Mouse (Mus musculus) heart, adult 2 months (tissue): ENCODE results near the gene Vwf. TPM values are rescaled to one million over a fixed set of nuclear protein-coding genes. Genes with fewer than 3 reads are reported as not detected.

ENCODE experiments used
- DNase-seq, 2 experiments: peaks; one replicate each; pipeline ENCODE4 v3.0.0; 2021
- H3K27ac ChIP-seq: fragments of 200-600 bp; 2 replicates; pipeline ENCODE4 v1.8.1; 2022
- H3K27me3 ChIP-seq: fragments of 200-500 bp; 2 replicates; pipeline ENCODE4 v1.6.1; 2012; ENCODE audit warnings: mild to moderate bottlenecking, low read length, inconsistent platforms, mixed read lengths; ENCODE audit not compliant: control insufficient read depth, insufficient read depth
- H3K36me3 ChIP-seq: fragments of 200-500 bp; 2 replicates; pipeline ENCODE4 v1.6.1; 2012; ENCODE audit warnings: low read length, inconsistent platforms; ENCODE audit not compliant: control insufficient read depth, insufficient read depth
- H3K4me1 ChIP-seq: fragments of 200-500 bp; 2 replicates; pipeline ENCODE4 v1.6.1; 2011; ENCODE audit warnings: low read length; ENCODE audit not compliant: control insufficient read depth, insufficient read depth
- H3K4me3 ChIP-seq: fragments of 200-600 bp; 2 replicates; pipeline ENCODE4 v1.8.1; 2022
- H3K79me2 ChIP-seq: fragments of 200-500 bp; replicated peaks from 2 replicates; pipeline ENCODE4 v1.6.1; 2012; ENCODE audit warnings: mild to moderate bottlenecking, inconsistent platforms, low read length, moderate library complexity, mixed read lengths; ENCODE audit not compliant: control insufficient read depth, insufficient read depth
- H3K9ac ChIP-seq: fragments of 200-500 bp; 2 replicates; pipeline ENCODE4 v1.6.1; 2012; ENCODE audit warnings: low read depth, mild to moderate bottlenecking, control low read depth, inconsistent platforms, low read length, mixed read lengths
- CTCF ChIP-seq: fragments of 200-600 bp; IDR thresholded peaks from 2 replicates; pipeline ENCODE4 v1.8.1; 2022; ENCODE audit warnings: antibody characterized with exemption, mild to moderate bottlenecking, moderate library complexity
- EP300 ChIP-seq: fragments of 200-500 bp; IDR thresholded peaks from 2 replicates; pipeline ENCODE4 v1.6.1; 2011; ENCODE audit warnings: low read depth, low read length, control low read depth; ENCODE audit not compliant: insufficient read depth
- POLR2A ChIP-seq: fragments of 200-500 bp; IDR thresholded peaks from 2 replicates; pipeline ENCODE4 v1.6.1; 2011; ENCODE audit warnings: mild to moderate bottlenecking, low read depth, low read length, control low read depth; ENCODE audit not compliant: insufficient read depth
- WGBS: fragments of 180-500 bp; shearing (Covaris S2); methylation state at CpG from one replicate; pipeline ENCODE4 v1.1.7; 2018; 5-methylcytosine and 5-hydroxymethylcytosine counted together
- intact Hi-C: fragments of 180-260 bp; cut with DNase I; formaldehyde crosslinking; loops from one replicate; pipeline ENCODE4 v1.15.1; 2025
- polyA plus RNA-seq: library from polyadenylated mRNA; depleted of rRNA; stranded (reverse); fragments of >200 nt; gene quantifications from 2 replicates; pipeline ENCODE4 v1.2.3, GENCODE M21; 2012
- total RNA-seq, 2 experiments: library from RNA; stranded (reverse); gene quantifications; 2 replicates each; pipeline ENCODE4 v1.2.3; 2021

Vwf gene
- total and polyA plus RNA-seq, 3 experiments, result 95.8 to 99.8 (median 95.9) TPM

GRCm38 (mm10) chr6:125597716-125598115 is 51.1 kb downstream of the Vwf start:
- H3K27ac ChIP-seq, result no peak overlapping the region; the same call in 1 of the 2 replicates
- no peak overlapping the region for H3K4me3 ChIP-seq
- WGBS, result 80% methylated on average over 4 of the region's 4 CpGs
- H3K9ac ChIP-seq, result no peak overlapping the region
- H3K79me2 ChIP-seq, result no peaks in the 10 kb centered on the region
- intact Hi-C loops, result no loop called here
- H3K27me3 ChIP-seq, result no peaks in the 10 kb centered on the region
- no peak for TF ChIP-seq POLR2A
- no peak for DNase-seq
- H3K36me3 ChIP-seq, result no peaks in the 10 kb centered on the region
- peaks cover under 1% of the 10 kb centered on the region; the same call in 1 of the 2 replicates for H3K4me1 ChIP-seq

- no peak overlapping the region for H3K27ac ChIP-seq
- WGBS, result 25% methylated on average over 9 of the region's 9 CpGs
- intact Hi-C loops, result loop anchor here (1.0 to 5.0 kb wide), 6 partner anchors 27 to 181 kb away; partner anchors contain the start of gene Cd9
- TF ChIP-seq POLR2A (no peak), EP300 (peak; percentile 90), CTCF (peak; percentile 92)
- no peak overlapping the region for H3K9ac ChIP-seq
- DNase-seq, result peak; percentile 67 to 78
- H3K79me2 ChIP-seq, result no peaks in the 10 kb centered on the region
- peaks cover 3% of the 10 kb centered on the region; the same call in 1 of the 2 replicates for H3K4me1 ChIP-seq
- no peaks in the 10 kb centered on the region for H3K27me3 ChIP-seq
- no peak overlapping the region for H3K4me3 ChIP-seq
- H3K36me3 ChIP-seq, result no peaks in the 10 kb centered on the region
Observed at GRCm38 (mm10) chr6:125600036-125600558, 53.5 kb downstream of the Vwf start.

- intact Hi-C loops, result loop anchor here (1.0 to 5.0 kb wide), 6 partner anchors 28 to 182 kb away; partner anchors contain the start of gene Cd9
- H3K36me3 ChIP-seq, result no peaks in the 10 kb centered on the region
- WGBS, result 82% methylated on average over 8 of the region's 8 CpGs
- H3K9ac ChIP-seq, result no peak overlapping the region
- TF ChIP-seq POLR2A (no peak), EP300 (no peak), CTCF (no peak)
- H3K4me3 ChIP-seq, result no peak overlapping the region
- no peak overlapping the region for H3K27ac ChIP-seq
- no peaks in the 10 kb centered on the region for H3K27me3 ChIP-seq
- H3K4me1 ChIP-seq, result peaks cover 3% of the 10 kb centered on the region; the same call in 1 of the 2 replicates
- no peak for DNase-seq
- H3K79me2 ChIP-seq, result no peaks in the 10 kb centered on the region
Observed at GRCm38 (mm10) chr6:125600669-125601068, 54.1 kb downstream of the Vwf start.

DNA sequence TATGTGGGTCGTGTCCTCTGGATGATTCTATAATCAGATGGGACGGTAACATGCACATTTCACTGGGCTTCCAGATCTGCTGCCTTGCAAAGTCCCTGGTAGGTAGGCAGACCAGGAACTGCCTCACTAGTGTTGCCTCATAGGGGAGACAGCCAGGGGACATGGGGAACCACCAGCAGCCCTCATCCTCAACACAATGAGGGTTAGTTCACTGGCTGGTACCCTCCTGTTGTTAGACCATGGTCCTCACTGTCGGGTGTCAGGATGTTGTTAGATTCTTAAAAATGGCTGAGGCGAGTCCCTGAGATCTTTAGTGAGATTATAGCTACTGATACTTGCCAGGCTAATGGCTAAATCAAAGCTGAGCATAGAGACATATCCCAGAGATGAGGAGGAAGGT is 54.6 kb downstream of the Vwf start:
- WGBS, result 74% methylated on average over 4 of the region's 4 CpGs
- Histone ChIP-seq H3K4me3 (no peak overlapping the region), H3K27me3 (no peaks in the 10 kb centered on the region), H3K27ac (no peak overlapping the region), H3K79me2 (no peaks in the 10 kb centered on the region), H3K4me1 (peaks cover 3% of the 10 kb centered on the region; the same call in 1 of the 2 replicates), H3K36me3 (no peaks in the 10 kb centered on the region), H3K9ac (no peak overlapping the region)
- intact Hi-C loops, result loop anchor here (2.0 to 5.0 kb wide), 4 partner anchors 28 to 182 kb away; no protein-coding TSS in a partner anchor
- TF ChIP-seq CTCF, result no peak
- TF ChIP-seq POLR2A, result no peak
- no peak for TF ChIP-seq EP300
- DNase-seq, result no peak

GRCm38 (mm10) chr6:125601748-125602147 is 55.2 kb downstream of the Vwf start:
- DNase-seq, result no peak
- 80% methylated on average over 5 of the region's 5 CpGs for WGBS

DNA sequence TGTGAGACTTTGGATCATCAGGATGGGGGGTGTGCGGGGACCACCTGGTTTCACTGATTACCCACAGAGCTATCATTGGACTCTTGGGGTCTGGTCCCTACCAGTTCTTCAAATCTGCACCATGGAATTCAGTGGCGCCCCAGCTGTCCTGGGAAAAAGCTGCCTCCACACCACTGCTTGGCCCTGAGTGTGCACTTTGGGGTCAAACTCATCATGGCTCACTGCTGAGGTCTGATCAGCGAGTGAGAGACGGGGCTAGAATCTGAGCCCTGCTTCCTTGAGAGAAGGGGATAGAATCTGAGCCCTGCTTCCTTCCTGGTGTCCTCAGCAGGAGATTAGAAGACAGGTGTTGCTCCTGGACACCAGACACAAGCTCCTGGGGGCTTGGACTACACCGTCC is 55.8 kb downstream of the Vwf start:
- Histone ChIP-seq H3K4me3 (no peak overlapping the region), H3K79me2 (no peaks in the 10 kb centered on the region), H3K9ac (no peak overlapping the region), H3K36me3 (no peaks in the 10 kb centered on the region), H3K27me3 (no peaks in the 10 kb centered on the region), H3K27ac (no peak overlapping the region), H3K4me1 (peaks cover 3% of the 10 kb centered on the region; the same call in 1 of the 2 replicates)
- 81% methylated on average over 5 of the region's 5 CpGs for WGBS
- DNase-seq, result no peak
- no peak for TF ChIP-seq EP300
- no peak for TF ChIP-seq CTCF
- TF ChIP-seq POLR2A, result no peak
- intact Hi-C loops, result loop anchor here (5.0 kb wide), 1 partner anchor 90 kb away; no protein-coding TSS in a partner anchor

More at GRCm38 (mm10) chr6:125601748-125602147, 55.2 kb downstream of the Vwf start:
- Histone ChIP-seq H3K36me3 (no peaks in the 10 kb centered on the region), H3K27ac (no peak overlapping the region), H3K9ac (no peak overlapping the region), H3K4me1 (peaks cover 3% of the 10 kb centered on the region; the same call in 1 of the 2 replicates), H3K27me3 (no peaks in the 10 kb centered on the region), H3K4me3 (no peak overlapping the region), H3K79me2 (no peaks in the 10 kb centered on the region)
- intact Hi-C loops, result loop anchor here (2.0 to 5.0 kb wide), 4 partner anchors 29 to 183 kb away; no protein-coding TSS in a partner anchor
- TF ChIP-seq CTCF (no peak), EP300 (no peak)
